Mouse (Mus musculus): Measurements from ENCODE around the gene Cyp2j5. TPM values are rescaled to one million over a fixed set of nuclear protein-coding genes. Genes with fewer than 3 reads are reported as not detected.
A peak's percentile ranks its signal among the peaks of the same experiment; 100 is the strongest.

Gene Cyp2j5
- polyA plus RNA-seq, 1 experiment from 2014 or later, result 0.20 TPM

- 40% methylated on average over 2 of the region's 2 CpGs for WGBS
- H3K9me3 ChIP-seq (ENCODE audit: control insufficient read depth), result no peaks in the 10 kb centered on the region
- H3K4me2 ChIP-seq (replicated peaks; ENCODE audit: low read depth), result no peak overlapping the region
- peak; percentile 79 for TF ChIP-seq CTCF (IDR thresholded peaks at IDR 0.05; ENCODE audit: low read depth)
- no peak for ATAC-seq
- no peaks in the 10 kb centered on the region for H3K4me1 ChIP-seq (replicated peaks; ENCODE audit: control insufficient read depth, insufficient read depth, low read length)
- no peaks in the 10 kb centered on the region for H3K27me3 ChIP-seq (replicated peaks; ENCODE audit: control insufficient read depth, insufficient read depth, low read length)
- no peak overlapping the region for H3K4me3 ChIP-seq (ENCODE audit: low read depth, low read length)
- H3K27ac ChIP-seq (ENCODE audit: low read depth, low read length), result no peak overlapping the region
- H3K9ac ChIP-seq (ENCODE audit: low read depth, low read length), result no peak overlapping the region
- no peaks in the 10 kb centered on the region for H3K36me3 ChIP-seq (ENCODE audit: control insufficient read depth, insufficient read depth)
Observed at GRCm38 (mm10) chr4:96683474-96683873, 19.5 kb upstream of the Cyp2j5 start.

GRCm38 (mm10) chr4:96680966-96681365 lies 17.0 kb upstream of the Cyp2j5 start:
- Histone ChIP-seq H3K36me3 (ENCODE audit: control insufficient read depth, insufficient read depth) (no peaks in the 10 kb centered on the region), H3K9me3 (ENCODE audit: control insufficient read depth) (no peaks in the 10 kb centered on the region)
- peak; percentile 65 for ATAC-seq

GRCm38 (mm10) chr4:96680233-96680632 lies 16.3 kb upstream of the Cyp2j5 start:
- 13% methylated on average over 1 of the region's 1 CpGs for WGBS
- H3K9ac ChIP-seq (ENCODE audit: low read depth, low read length), result no peak overlapping the region
- no peak for ATAC-seq

More at GRCm38 (mm10) chr4:96680966-96681365, 17.0 kb upstream of the Cyp2j5 start:
- TF ChIP-seq CTCF (IDR thresholded peaks at IDR 0.05; ENCODE audit: low read depth), result no peak
- Histone ChIP-seq H3K4me2 (replicated peaks; ENCODE audit: low read depth) (no peak overlapping the region), H3K4me1 (replicated peaks; ENCODE audit: control insufficient read depth, insufficient read depth, low read length) (no peaks in the 10 kb centered on the region), H3K4me3 (ENCODE audit: low read depth, low read length) (no peak overlapping the region), H3K27me3 (replicated peaks; ENCODE audit: control insufficient read depth, insufficient read depth, low read length) (no peaks in the 10 kb centered on the region), H3K9ac (ENCODE audit: low read depth, low read length) (no peak overlapping the region), H3K27ac (ENCODE audit: low read depth, low read length) (no peak overlapping the region; the same call in 1 of the 2 replicates)

GRCm38 (mm10) chr4:96664668-96665454 lies 907 bp upstream of the Cyp2j5 start:
- WGBS, result 37% methylated on average over 1 of the region's 1 CpGs
- peak; percentile 88 for ATAC-seq
- Histone ChIP-seq H3K4me3 (ENCODE audit: low read depth, low read length) (no peak overlapping the region), H3K36me3 (ENCODE audit: control insufficient read depth, insufficient read depth) (no peaks in the 10 kb centered on the region), H3K4me1 (replicated peaks; ENCODE audit: control insufficient read depth, insufficient read depth, low read length) (no peaks in the 10 kb centered on the region), H3K4me2 (replicated peaks; ENCODE audit: low read depth) (no peak overlapping the region), H3K9me3 (ENCODE audit: control insufficient read depth) (no peaks in the 10 kb centered on the region), H3K27me3 (replicated peaks; ENCODE audit: control insufficient read depth, insufficient read depth, low read length) (no peaks in the 10 kb centered on the region), H3K9ac (ENCODE audit: low read depth, low read length) (no peak overlapping the region), H3K27ac (ENCODE audit: low read depth, low read length) (no peak overlapping the region)
- no peak for TF ChIP-seq CTCF (IDR thresholded peaks at IDR 0.05; ENCODE audit: low read depth)

More at GRCm38 (mm10) chr4:96680233-96680632, 16.3 kb upstream of the Cyp2j5 start:
- Histone ChIP-seq H3K9me3 (ENCODE audit: control insufficient read depth) (no peaks in the 10 kb centered on the region), H3K36me3 (ENCODE audit: control insufficient read depth, insufficient read depth) (no peaks in the 10 kb centered on the region), H3K27ac (ENCODE audit: low read depth, low read length) (no peak overlapping the region), H3K4me2 (replicated peaks; ENCODE audit: low read depth) (no peak overlapping the region), H3K4me1 (replicated peaks; ENCODE audit: control insufficient read depth, insufficient read depth, low read length) (no peaks in the 10 kb centered on the region), H3K4me3 (ENCODE audit: low read depth, low read length) (no peak overlapping the region), H3K27me3 (replicated peaks; ENCODE audit: control insufficient read depth, insufficient read depth, low read length) (no peaks in the 10 kb centered on the region)
- peak; percentile 77 for TF ChIP-seq CTCF (IDR thresholded peaks at IDR 0.05; ENCODE audit: low read depth)

- Histone ChIP-seq H3K9ac (ENCODE audit: low read depth, low read length) (no peak overlapping the region), H3K4me2 (replicated peaks; ENCODE audit: low read depth) (no peak overlapping the region), H3K36me3 (ENCODE audit: control insufficient read depth, insufficient read depth) (no peaks in the 10 kb centered on the region), H3K27ac (ENCODE audit: low read depth, low read length) (no peak overlapping the region), H3K9me3 (ENCODE audit: control insufficient read depth) (no peaks in the 10 kb centered on the region), H3K4me1 (replicated peaks; ENCODE audit: control insufficient read depth, insufficient read depth, low read length) (no peaks in the 10 kb centered on the region), H3K4me3 (ENCODE audit: low read depth, low read length) (no peak overlapping the region), H3K27me3 (replicated peaks; ENCODE audit: control insufficient read depth, insufficient read depth, low read length) (no peaks in the 10 kb centered on the region)
- ATAC-seq, result no peak
- TF ChIP-seq CTCF (IDR thresholded peaks at IDR 0.05; ENCODE audit: low read depth), result no peak
- 90% methylated on average over 1 of the region's 1 CpGs for WGBS
Observed at GRCm38 (mm10) chr4:96635455-96635854, 28.5 kb downstream of the Cyp2j5 start.

- no peak overlapping the region for H3K27ac ChIP-seq (ENCODE audit: low read depth, low read length)
- ATAC-seq, result no peak
Observed at GRCm38 (mm10) chr4:96622474-96622873, 41.5 kb downstream of the Cyp2j5 start.

More at GRCm38 (mm10) chr4:96622474-96622873, 41.5 kb downstream of the Cyp2j5 start:
- Histone ChIP-seq H3K4me1 (replicated peaks; ENCODE audit: control insufficient read depth, insufficient read depth, low read length) (no peaks in the 10 kb centered on the region), H3K9ac (ENCODE audit: low read depth, low read length) (no peak overlapping the region), H3K4me3 (ENCODE audit: low read depth, low read length) (no peak overlapping the region), H3K9me3 (ENCODE audit: control insufficient read depth) (no peaks in the 10 kb centered on the region), H3K27me3 (replicated peaks; ENCODE audit: control insufficient read depth, insufficient read depth, low read length) (no peaks in the 10 kb centered on the region), H3K36me3 (ENCODE audit: control insufficient read depth, insufficient read depth) (no peaks in the 10 kb centered on the region), H3K4me2 (replicated peaks; ENCODE audit: low read depth) (no peak overlapping the region)
- no peak for TF ChIP-seq CTCF (IDR thresholded peaks at IDR 0.05; ENCODE audit: low read depth)
- 78% methylated on average over 1 of the region's 1 CpGs for WGBS
